Mouse (Mus musculus) myocyte (in vitro differentiated cells): ENCODE measurements around the gene 4930451I11Rik. TPM values are rescaled to one million over a fixed set of nuclear protein-coding genes. Genes with fewer than 3 reads are reported as not detected.
A peak's percentile ranks its signal among the peaks of the same experiment; 100 is the strongest.

Experiments
- H3K27me3 ChIP-seq: one replicate; pipeline ENCODE4 v1.6.1; 2011; ENCODE audit not compliant: control insufficient read depth, insufficient read depth, insufficient read length
- H3K36me3 ChIP-seq: one replicate; pipeline ENCODE4 v1.6.1; 2011; ENCODE audit not compliant: control insufficient read depth, insufficient read depth
- H3K4me2 ChIP-seq: one replicate; pipeline ENCODE4 v1.6.1; 2011; ENCODE audit warnings: low read depth, control low read depth
- H3K4me3 ChIP-seq: one replicate; pipeline ENCODE4 v1.5.1; 2011; ENCODE audit warnings: mild to moderate bottlenecking, control low read depth, moderate library complexity
- H3K79me2 ChIP-seq: one replicate; pipeline ENCODE4 v1.6.1; 2011; ENCODE audit not compliant: control insufficient read depth, insufficient read depth
- H3ac ChIP-seq: one replicate; pipeline ENCODE4 v1.6.1; 2011; ENCODE audit not compliant: control insufficient read depth, insufficient read length
- CEBPB ChIP-seq: IDR thresholded peaks from 2 replicates; pipeline ENCODE4 v1.6.1; 2011; ENCODE audit warnings: mild to moderate bottlenecking, moderate library complexity; ENCODE audit not compliant: poor library complexity, insufficient read depth, severe bottlenecking
- E2F4 ChIP-seq: IDR thresholded peaks from one replicate; pipeline ENCODE4 v1.6.1; 2011; ENCODE audit warnings: mild to moderate bottlenecking, control low read depth, moderate library complexity; ENCODE audit not compliant: insufficient read depth
- MAX ChIP-seq: IDR thresholded peaks from one replicate; pipeline ENCODE4 v1.6.1; 2011; ENCODE audit warnings: low read depth, mild to moderate bottlenecking, control low read depth
- MYOD1 ChIP-seq, 3 experiments: IDR thresholded peaks; one replicate each; pipeline ENCODE4 v1.6.1; 2011; ENCODE audit warnings: control low read depth in 2 of 3, low read depth in 2 of 3, mild to moderate bottlenecking in 2 of 3, moderate library complexity in 1 of 3; ENCODE audit not compliant: insufficient read length in 2 of 3, control insufficient read depth in 1 of 3
- MYOG ChIP-seq, 3 experiments: IDR thresholded peaks; one replicate each; pipeline ENCODE4 v1.6.1; 2011; ENCODE audit warnings: control low read depth in 2 of 3, low read depth in 2 of 3, mild to moderate bottlenecking in 2 of 3; ENCODE audit not compliant: insufficient read length in 2 of 3, control insufficient read depth in 1 of 3, insufficient read depth in 1 of 3
- POLR2A ChIP-seq: IDR thresholded peaks from one replicate; pipeline ENCODE4 v1.6.1; 2011; ENCODE audit warnings: low read depth, mild to moderate bottlenecking, control low read depth, moderate library complexity; ENCODE audit not compliant: insufficient read length
- POLR2AphosphoS2 ChIP-seq: IDR thresholded peaks from one replicate; pipeline ENCODE4 v1.6.1; 2011; ENCODE audit warnings: low read depth, control low read depth; ENCODE audit not compliant: insufficient read length
- REST ChIP-seq: IDR thresholded peaks from one replicate; pipeline ENCODE4 v1.6.1; 2011; ENCODE audit warnings: mild to moderate bottlenecking, control low read depth, moderate library complexity; ENCODE audit not compliant: insufficient read depth, insufficient read length
- SRF ChIP-seq: IDR thresholded peaks from one replicate; pipeline ENCODE4 v1.6.1; 2011; ENCODE audit warnings: low read depth; ENCODE audit not compliant: control insufficient read depth, insufficient read length
- TCF12 ChIP-seq: IDR thresholded peaks from one replicate; pipeline ENCODE4 v1.6.1; 2011; ENCODE audit warnings: mild to moderate bottlenecking, control low read depth; ENCODE audit not compliant: poor library complexity, insufficient read depth, severe bottlenecking
- TCF3 ChIP-seq: IDR thresholded peaks from one replicate; pipeline ENCODE4 v1.6.1; 2011; ENCODE audit warnings: low read depth, control low read depth; ENCODE audit not compliant: insufficient read length
- USF1 ChIP-seq: IDR thresholded peaks from one replicate; pipeline ENCODE4 v1.6.1; 2011; ENCODE audit warnings: low read depth, mild to moderate bottlenecking, control low read depth, moderate library complexity
- polyA plus RNA-seq: library from polyadenylated mRNA; unstranded; fragments of >200 nt; fragmentation: generic; extraction: Trizol; gene quantifications from one replicate; pipeline ENCODE4 v1.2.1, GENCODE M21; 2012; ENCODE audit warnings: missing spikeins

The 4930451I11Rik gene
- polyA plus RNA-seq, 1 experiment, result not detected

- no peak overlapping the region for H3ac ChIP-seq
These were observed 12.6 kb downstream of the 4930451I11Rik start for GRCm38 (mm10) chr7:126818818-126819217.

GRCm38 (mm10) chr7:126817595-126817994, 13.8 kb downstream of the 4930451I11Rik start:
- no peaks in the 10 kb centered on the region for H3K36me3 ChIP-seq
- H3ac ChIP-seq, result no peak overlapping the region
- no peaks in the 10 kb centered on the region for H3K79me2 ChIP-seq
- peaks cover 4% of the 10 kb centered on the region for H3K27me3 ChIP-seq
- no peak for TF ChIP-seq SRF
- TF ChIP-seq E2F4, result no peak
- no peak for TF ChIP-seq MYOD1 (IDR thresholded peaks at IDR 0.05; ENCODE audit: control insufficient read depth in 1 of 3, insufficient read length in 2 of 3, low read depth in 2 of 3)
- TF ChIP-seq MAX, result no peak
- TF ChIP-seq POLR2A, result no peak
- no peak for TF ChIP-seq REST
- no peak for TF ChIP-seq POLR2AphosphoS2
- no peak for TF ChIP-seq CEBPB
- TF ChIP-seq TCF12, result no peak
- no peak for TF ChIP-seq MYOG (IDR thresholded peaks at IDR 0.05; ENCODE audit: control insufficient read depth in 1 of 3, insufficient read depth in 1 of 3, insufficient read length in 2 of 3, low read depth in 2 of 3)
- no peak for TF ChIP-seq TCF3
- TF ChIP-seq USF1, result no peak
- H3K4me3 ChIP-seq, result no peak overlapping the region
- H3K4me2 ChIP-seq, result no peak overlapping the region

More at GRCm38 (mm10) chr7:126818818-126819217, 12.6 kb downstream of the 4930451I11Rik start:
- Histone ChIP-seq H3K36me3 (no peaks in the 10 kb centered on the region), H3K27me3 (peaks cover 16% of the 10 kb centered on the region), H3K4me3 (no peak overlapping the region), H3K4me2 (no peak overlapping the region), H3K79me2 (no peaks in the 10 kb centered on the region)
- TF ChIP-seq MYOD1 (IDR thresholded peaks at IDR 0.05; ENCODE audit: control insufficient read depth in 1 of 3, insufficient read length in 2 of 3, low read depth in 2 of 3) (no peak), MYOG (IDR thresholded peaks at IDR 0.05; ENCODE audit: control insufficient read depth in 1 of 3, insufficient read depth in 1 of 3, insufficient read length in 2 of 3, low read depth in 2 of 3) (no peak), CEBPB (no peak), REST (no peak), MAX (no peak)

- no peaks in the 10 kb centered on the region for H3K27me3 ChIP-seq
- H3K4me3 ChIP-seq, result no peak overlapping the region
- no peaks in the 10 kb centered on the region for H3K36me3 ChIP-seq
- no peak overlapping the region for H3K4me2 ChIP-seq
- TF ChIP-seq USF1 (no peak), REST (no peak), MAX (no peak), POLR2AphosphoS2 (no peak), POLR2A (no peak), MYOD1 (IDR thresholded peaks at IDR 0.05; ENCODE audit: control insufficient read depth in 1 of 3, insufficient read length in 2 of 3, low read depth in 2 of 3) (no peak), CEBPB (no peak), SRF (no peak), MYOG (IDR thresholded peaks at IDR 0.05; ENCODE audit: control insufficient read depth in 1 of 3, insufficient read depth in 1 of 3, insufficient read length in 2 of 3, low read depth in 2 of 3) (no peak), TCF3 (no peak), E2F4 (no peak), TCF12 (no peak)
- no peak overlapping the region for H3ac ChIP-seq
- H3K79me2 ChIP-seq, result no peaks in the 10 kb centered on the region
These were observed 14.9 kb downstream of the 4930451I11Rik start for GRCm38 (mm10) chr7:126816494-126816893.

GRCm38 (mm10) chr7:126815726-126816222, 15.7 kb downstream of the 4930451I11Rik start:
- no peak overlapping the region for H3ac ChIP-seq
- H3K27me3 ChIP-seq, result no peaks in the 10 kb centered on the region
- H3K4me3 ChIP-seq, result no peak overlapping the region
- TF ChIP-seq E2F4, result no peak
- no peak for TF ChIP-seq SRF
- no peak for TF ChIP-seq REST
- TF ChIP-seq CEBPB, result no peak
- TF ChIP-seq USF1, result no peak
- TF ChIP-seq POLR2A, result no peak
- TF ChIP-seq MAX, result no peak
- no peak for TF ChIP-seq MYOD1 (IDR thresholded peaks at IDR 0.05; ENCODE audit: control insufficient read depth in 1 of 3, insufficient read length in 2 of 3, low read depth in 2 of 3)
- no peak for TF ChIP-seq MYOG (IDR thresholded peaks at IDR 0.05; ENCODE audit: control insufficient read depth in 1 of 3, insufficient read depth in 1 of 3, insufficient read length in 2 of 3, low read depth in 2 of 3)
- no peak for TF ChIP-seq TCF3
- no peak overlapping the region for H3K4me2 ChIP-seq
- no peaks in the 10 kb centered on the region for H3K36me3 ChIP-seq
- H3K79me2 ChIP-seq, result no peaks in the 10 kb centered on the region

GRCm38 (mm10) chr7:126809723-126810369, 21.6 kb downstream of the 4930451I11Rik start:
- TF ChIP-seq E2F4 (no peak), CEBPB (no peak)
- peak overlapping the region; percentile 67 for H3K4me2 ChIP-seq
- H3K79me2 ChIP-seq, result no peaks in the 10 kb centered on the region
- peak overlapping the region; percentile 21 for H3ac ChIP-seq
- H3K36me3 ChIP-seq, result no peaks in the 10 kb centered on the region
- H3K4me3 ChIP-seq, result peak overlapping the region; percentile 65
- H3K27me3 ChIP-seq, result no peaks in the 10 kb centered on the region
